Mouse (Mus musculus): ENCODE measurements at regions not wholly inside any gene's neighbourhood (a gene's known extent, or its start where the extent isn't known, plus 50 kb on each side); places are given as distances from the start of the nearest gene placed in this dataset.

GRCm38 (mm10) chr4:131046969-131047650 is 102.9 kb downstream of the Matn1 start:
- TF ChIP-seq CTCF (IDR thresholded peaks at IDR 0.05; ENCODE audit: borderline replicate concordance, insufficient read depth, low read depth, low read length) (no peak), POLR2A (IDR thresholded peaks at IDR 0.05; ENCODE audit: borderline replicate concordance, insufficient read depth, low read length) (no peak)

Measured in cerebellum, adult 2 months (tissue).